Mouse (Mus musculus): ENCODE data around the gene Magi1. TPM values are rescaled to one million over a fixed set of nuclear protein-coding genes. Genes with fewer than 3 reads are reported as not detected.

Gene Magi1
- polyA plus RNA-seq, 1 experiment from 2014 or later = 25.3 TPM

- Histone ChIP-seq H3K9me3 (ENCODE audit: control insufficient read depth, low read length) (no peaks in the 10 kb centered on the region), H3K9ac (no peak overlapping the region), H3K4me3 (replicated peaks; ENCODE audit: low read length) (no peak overlapping the region), H3K27ac (no peak overlapping the region), H3K4me2 (replicated peaks) (no peak overlapping the region), H3K27me3 (ENCODE audit: control insufficient read depth, insufficient read depth, low read length) (no peaks in the 10 kb centered on the region), H3K4me1 (replicated peaks; ENCODE audit: control insufficient read depth, insufficient read depth, low read length) (no peaks in the 10 kb centered on the region), H3K36me3 (replicated peaks; ENCODE audit: control insufficient read depth, insufficient read depth) (no peaks in the 10 kb centered on the region)
- no peak for DNase-seq (ENCODE audit: low spot score)
- ATAC-seq (ENCODE audit: low FRiP score) = no peak
- WGBS = 49% methylated on average over 7 of the region's 7 CpGs
Observed at GRCm38 (mm10) chr6:94222253-94222652, 61.5 kb downstream of the Magi1 start.

- Histone ChIP-seq H3K4me3 (replicated peaks; ENCODE audit: low read length) (no peak overlapping the region), H3K4me2 (replicated peaks) (no peak overlapping the region), H3K9ac (no peak overlapping the region), H3K27me3 (ENCODE audit: control insufficient read depth, insufficient read depth, low read length) (no peaks in the 10 kb centered on the region), H3K9me3 (ENCODE audit: control insufficient read depth, low read length) (no peaks in the 10 kb centered on the region), H3K36me3 (replicated peaks; ENCODE audit: control insufficient read depth, insufficient read depth) (no peaks in the 10 kb centered on the region), H3K27ac (no peak overlapping the region), H3K4me1 (replicated peaks; ENCODE audit: control insufficient read depth, insufficient read depth, low read length) (no peaks in the 10 kb centered on the region)
- DNase-seq (ENCODE audit: low spot score) (no peak), ATAC-seq (ENCODE audit: low FRiP score) (no peak)
- whole genome bisulfite sequencing = 91% methylated on average over 6 of the region's 6 CpGs
Observed at GRCm38 (mm10) chr6:94221750-94222149, 62.0 kb downstream of the Magi1 start.

- DNase-seq (ENCODE audit: low spot score) (no peak), ATAC-seq (ENCODE audit: low FRiP score) (no peak)
- Histone ChIP-seq H3K4me2 (replicated peaks) (no peak overlapping the region), H3K27me3 (ENCODE audit: control insufficient read depth, insufficient read depth, low read length) (no peaks in the 10 kb centered on the region), H3K4me1 (replicated peaks; ENCODE audit: control insufficient read depth, insufficient read depth, low read length) (no peaks in the 10 kb centered on the region), H3K27ac (no peak overlapping the region), H3K4me3 (replicated peaks; ENCODE audit: low read length) (no peak overlapping the region), H3K9ac (no peak overlapping the region), H3K9me3 (ENCODE audit: control insufficient read depth, low read length) (no peaks in the 10 kb centered on the region), H3K36me3 (replicated peaks; ENCODE audit: control insufficient read depth, insufficient read depth) (no peaks in the 10 kb centered on the region)
- WGBS = 93% methylated on average over 4 of the region's 4 CpGs
Observed at GRCm38 (mm10) chr6:94218076-94218475, 65.6 kb downstream of the Magi1 start.

- no peaks in the 10 kb centered on the region for H3K36me3 ChIP-seq (replicated peaks; ENCODE audit: control insufficient read depth, insufficient read depth)
- no peak overlapping the region for H3K4me3 ChIP-seq (replicated peaks; ENCODE audit: low read length)
- H3K4me1 ChIP-seq (replicated peaks; ENCODE audit: control insufficient read depth, insufficient read depth, low read length) = no peaks in the 10 kb centered on the region
- no peaks in the 10 kb centered on the region for H3K9me3 ChIP-seq (ENCODE audit: control insufficient read depth, low read length)
- H3K4me2 ChIP-seq (replicated peaks) = no peak overlapping the region
- DNase-seq (ENCODE audit: low spot score) = no peak
- 94% methylated on average over 4 of the region's 4 CpGs for WGBS
- no peaks in the 10 kb centered on the region for H3K27me3 ChIP-seq (ENCODE audit: control insufficient read depth, insufficient read depth, low read length)
- H3K27ac ChIP-seq = no peak overlapping the region
- H3K9ac ChIP-seq = no peak overlapping the region
- ATAC-seq (ENCODE audit: low FRiP score) = no peak
Observed at GRCm38 (mm10) chr6:94215834-94216233, 67.9 kb downstream of the Magi1 start.

GRCm38 (mm10) chr6:94214895-94215538 lies 68.7 kb downstream of the Magi1 start:
- no peaks in the 10 kb centered on the region for H3K4me1 ChIP-seq (replicated peaks; ENCODE audit: control insufficient read depth, insufficient read depth, low read length)
- no peaks in the 10 kb centered on the region for H3K27me3 ChIP-seq (ENCODE audit: control insufficient read depth, insufficient read depth, low read length)
- H3K9ac ChIP-seq = no peak overlapping the region
- no peaks in the 10 kb centered on the region for H3K36me3 ChIP-seq (replicated peaks; ENCODE audit: control insufficient read depth, insufficient read depth)
- no peak overlapping the region for H3K4me3 ChIP-seq (replicated peaks; ENCODE audit: low read length)
- no peaks in the 10 kb centered on the region for H3K9me3 ChIP-seq (ENCODE audit: control insufficient read depth, low read length)
- ATAC-seq (ENCODE audit: low FRiP score) (no peak), DNase-seq (ENCODE audit: low spot score) (no peak)
- 90% methylated on average over 7 of the region's 7 CpGs for WGBS
- H3K27ac ChIP-seq = no peak overlapping the region
- no peak overlapping the region for H3K4me2 ChIP-seq (replicated peaks)

GRCm38 (mm10) chr6:94205926-94206325 lies 77.8 kb downstream of the Magi1 start:
- ATAC-seq (ENCODE audit: low FRiP score) (no peak), DNase-seq (ENCODE audit: low spot score) (no peak)
- Histone ChIP-seq H3K9ac (0 out of 2 replicates have a peak overlapping the region, but pooled peaks have one; percentile 16), H3K4me1 (replicated peaks; ENCODE audit: control insufficient read depth, insufficient read depth, low read length) (0 out of 2 replicates have a peak, but pooled peaks cover 8% of the 10 kb centered on the region), H3K36me3 (replicated peaks; ENCODE audit: control insufficient read depth, insufficient read depth) (no peaks in the 10 kb centered on the region), H3K27ac (no peak overlapping the region), H3K4me2 (replicated peaks) (no peak overlapping the region), H3K4me3 (replicated peaks; ENCODE audit: low read length) (no peak overlapping the region), H3K9me3 (ENCODE audit: control insufficient read depth, low read length) (no peaks in the 10 kb centered on the region), H3K27me3 (ENCODE audit: control insufficient read depth, insufficient read depth, low read length) (no peaks in the 10 kb centered on the region)
- 16% methylated on average over 5 of the region's 5 CpGs for WGBS

GRCm38 (mm10) chr6:94203642-94204145 lies 80.0 kb downstream of the Magi1 start:
- Histone ChIP-seq H3K4me3 (replicated peaks; ENCODE audit: low read length) (no peak overlapping the region), H3K4me1 (replicated peaks; ENCODE audit: control insufficient read depth, insufficient read depth, low read length) (0 out of 2 replicates have a peak, but pooled peaks cover 8% of the 10 kb centered on the region)
- 80% methylated on average over 5 of the region's 5 CpGs for WGBS

GRCm38 (mm10) chr6:94201940-94202339 lies 81.8 kb downstream of the Magi1 start:
- H3K36me3 ChIP-seq (replicated peaks; ENCODE audit: control insufficient read depth, insufficient read depth) = no peaks in the 10 kb centered on the region
- DNase-seq (ENCODE audit: low spot score) (no peak), ATAC-seq (ENCODE audit: low FRiP score) (no peak)
- no peak overlapping the region for H3K27ac ChIP-seq
- no peaks in the 10 kb centered on the region for H3K9me3 ChIP-seq (ENCODE audit: control insufficient read depth, low read length)
- H3K4me3 ChIP-seq (replicated peaks; ENCODE audit: low read length) = no peak overlapping the region
- 0 out of 2 replicates have a peak, but pooled peaks cover 8% of the 10 kb centered on the region for H3K4me1 ChIP-seq (replicated peaks; ENCODE audit: control insufficient read depth, insufficient read depth, low read length)
- H3K4me2 ChIP-seq (replicated peaks) = no peak overlapping the region
- H3K9ac ChIP-seq = no peak overlapping the region
- no peaks in the 10 kb centered on the region for H3K27me3 ChIP-seq (ENCODE audit: control insufficient read depth, insufficient read depth, low read length)
- 94% methylated on average over 2 of the region's 2 CpGs for WGBS

More at GRCm38 (mm10) chr6:94203642-94204145, 80.0 kb downstream of the Magi1 start:
- no peak overlapping the region for H3K27ac ChIP-seq
- no peak overlapping the region for H3K9ac ChIP-seq
- no peaks in the 10 kb centered on the region for H3K9me3 ChIP-seq (ENCODE audit: control insufficient read depth, low read length)
- DNase-seq (ENCODE audit: low spot score) (no peak), ATAC-seq (ENCODE audit: low FRiP score) (no peak)
- H3K4me2 ChIP-seq (replicated peaks) = no peak overlapping the region
- no peaks in the 10 kb centered on the region for H3K27me3 ChIP-seq (ENCODE audit: control insufficient read depth, insufficient read depth, low read length)
- no peaks in the 10 kb centered on the region for H3K36me3 ChIP-seq (replicated peaks; ENCODE audit: control insufficient read depth, insufficient read depth)

GRCm38 (mm10) chr6:94200910-94201309 lies 82.8 kb downstream of the Magi1 start:
- DNase-seq (ENCODE audit: low spot score) (no peak), ATAC-seq (ENCODE audit: low FRiP score) (no peak)
- 75% methylated on average over 3 of the region's 3 CpGs for WGBS
- Histone ChIP-seq H3K27me3 (ENCODE audit: control insufficient read depth, insufficient read depth, low read length) (no peaks in the 10 kb centered on the region), H3K9me3 (ENCODE audit: control insufficient read depth, low read length) (no peaks in the 10 kb centered on the region), H3K4me1 (replicated peaks; ENCODE audit: control insufficient read depth, insufficient read depth, low read length) (0 out of 2 replicates have a peak, but pooled peaks cover 2% of the 10 kb centered on the region), H3K9ac (no peak overlapping the region), H3K4me3 (replicated peaks; ENCODE audit: low read length) (no peak overlapping the region), H3K27ac (no peak overlapping the region), H3K4me2 (replicated peaks) (no peak overlapping the region), H3K36me3 (replicated peaks; ENCODE audit: control insufficient read depth, insufficient read depth) (no peaks in the 10 kb centered on the region)
